Mouse (Mus musculus) spleen, adult 2 months (tissue): ENCODE results near the gene Lonrf2. TPM values are rescaled to one million over a fixed set of nuclear protein-coding genes. Genes with fewer than 3 reads are reported as not detected.

ENCODE experiments used
- DNase-seq, 2 experiments: peaks; one replicate each; pipeline versions ENCODE4 v3.0.0 to v3.0.0-alpha.2; 2012 to 2021; ENCODE audit warnings: low spot score in 2 of 2, low read depth in 1 of 2
- H3K27ac ChIP-seq: fragments of 200-500 bp; 2 replicates; pipeline ENCODE4 v1.5.1; 2012; ENCODE audit warnings: low read length, inconsistent platforms; ENCODE audit not compliant: insufficient read depth
- H3K27me3 ChIP-seq: fragments of 200-500 bp; 2 replicates; pipeline ENCODE4 v1.6.1; 2012; ENCODE audit warnings: mild to moderate bottlenecking, moderate library complexity, low read length, inconsistent platforms; ENCODE audit not compliant: control insufficient read depth, insufficient read depth
- H3K36me3 ChIP-seq: fragments of 200-500 bp; 2 replicates; pipeline ENCODE4 v1.6.1; 2012; ENCODE audit warnings: mild to moderate bottlenecking, low read length, inconsistent platforms; ENCODE audit not compliant: control insufficient read depth, insufficient read depth
- H3K4me1 ChIP-seq: fragments of 200-500 bp; 2 replicates; pipeline ENCODE4 v1.6.1; 2011; ENCODE audit warnings: inconsistent platforms; ENCODE audit not compliant: control insufficient read depth, insufficient read depth, insufficient read length
- H3K4me3 ChIP-seq: fragments of 200-500 bp; 2 replicates; pipeline ENCODE4 v1.5.1; 2011; ENCODE audit warnings: mild to moderate bottlenecking, inconsistent platforms; ENCODE audit not compliant: insufficient read depth, insufficient read length; ENCODE audit errors: extremely low read depth
- CTCF ChIP-seq: fragments of 200-500 bp; IDR thresholded peaks from 2 replicates; pipeline ENCODE4 v1.5.1; 2011; ENCODE audit warnings: mild to moderate bottlenecking, inconsistent platforms; ENCODE audit not compliant: insufficient read depth, insufficient read length, insufficient replicate concordance; ENCODE audit errors: extremely low read depth
- POLR2A ChIP-seq: fragments of 200-500 bp; IDR thresholded peaks from 2 replicates; pipeline ENCODE4 v1.6.1; 2011; ENCODE audit warnings: low read depth, low read length, inconsistent platforms
- WGBS: fragments of 180-500 bp; shearing (Covaris S2); methylation state at CpG from one replicate; pipeline ENCODE4 v1.1.7; 2018; 5-methylcytosine and 5-hydroxymethylcytosine counted together
- polyA plus RNA-seq: library from polyadenylated mRNA; depleted of rRNA; stranded (reverse); fragments of >200 nt; gene quantifications from 2 replicates; pipeline ENCODE4 v1.2.3, GENCODE M21; 2012

Lonrf2 gene
- polyA plus RNA-seq, 1 experiment, result 0.05 TPM

- no peaks in the 10 kb centered on the region for H3K27me3 ChIP-seq
- no peak overlapping the region for H3K4me3 ChIP-seq
- H3K27ac ChIP-seq, result no peak overlapping the region
- DNase-seq, result no peak
- no peaks in the 10 kb centered on the region for H3K4me1 ChIP-seq
- TF ChIP-seq POLR2A, result no peak
- no peak for TF ChIP-seq CTCF
- H3K36me3 ChIP-seq, result peaks cover 2% of the 10 kb centered on the region
- 96% methylated on average over 6 of the region's 6 CpGs for WGBS
Observed at GRCm38 (mm10) chr1:38871834-38872233, 35.3 kb upstream of the Lonrf2 start.

GRCm38 (mm10) chr1:38869398-38870195, 33.1 kb upstream of the Lonrf2 start:
- WGBS, result 86% methylated on average over 13 of the region's 13 CpGs
- Histone ChIP-seq H3K27me3 (no peaks in the 10 kb centered on the region), H3K4me3 (no peak overlapping the region), H3K27ac (no peak overlapping the region), H3K4me1 (no peaks in the 10 kb centered on the region), H3K36me3 (peaks cover 2% of the 10 kb centered on the region)
- DNase-seq, result no peak
- no peak for TF ChIP-seq POLR2A
- TF ChIP-seq CTCF, result no peak

- H3K27ac ChIP-seq, result no peak overlapping the region
- no peaks in the 10 kb centered on the region for H3K4me1 ChIP-seq
- no peak overlapping the region for H3K4me3 ChIP-seq
- peaks cover 2% of the 10 kb centered on the region for H3K36me3 ChIP-seq
- 94% methylated on average over 5 of the region's 5 CpGs for WGBS
- TF ChIP-seq POLR2A, result no peak
- no peak for TF ChIP-seq CTCF
- H3K27me3 ChIP-seq, result no peaks in the 10 kb centered on the region
- DNase-seq, result no peak
Observed at GRCm38 (mm10) chr1:38866242-38866641, 29.7 kb upstream of the Lonrf2 start.

GRCm38 (mm10) chr1:38864341-38864740, 27.8 kb upstream of the Lonrf2 start:
- no peaks in the 10 kb centered on the region for H3K27me3 ChIP-seq
- H3K4me3 ChIP-seq, result no peak overlapping the region
- H3K36me3 ChIP-seq, result no peaks in the 10 kb centered on the region
- DNase-seq, result no peak
- H3K4me1 ChIP-seq, result no peaks in the 10 kb centered on the region
- WGBS, result 86% methylated on average over 9 of the region's 9 CpGs
- no peak overlapping the region for H3K27ac ChIP-seq
- no peak for TF ChIP-seq POLR2A
- no peak for TF ChIP-seq CTCF

- TF ChIP-seq CTCF (peak; percentile 42; the same call in 1 of the 2 replicates), POLR2A (no peak)
- Histone ChIP-seq H3K27ac (no peak overlapping the region), H3K36me3 (no peaks in the 10 kb centered on the region), H3K27me3 (no peaks in the 10 kb centered on the region), H3K4me3 (no peak overlapping the region), H3K4me1 (no peaks in the 10 kb centered on the region)
- DNase-seq, result peak in 1 of 2 experiments; percentile 25
- whole genome bisulfite sequencing, result 29% methylated on average over 4 of the region's 4 CpGs
Observed at GRCm38 (mm10) chr1:38862213-38862612, 25.7 kb upstream of the Lonrf2 start.

- no peak for TF ChIP-seq CTCF
- no peak for TF ChIP-seq POLR2A
- Histone ChIP-seq H3K36me3 (no peaks in the 10 kb centered on the region), H3K27me3 (no peaks in the 10 kb centered on the region), H3K4me3 (no peak overlapping the region), H3K4me1 (no peaks in the 10 kb centered on the region), H3K27ac (no peak overlapping the region)
- DNase-seq, result no peak
- 81% methylated on average over 9 of the region's 9 CpGs for WGBS
Observed at GRCm38 (mm10) chr1:38860867-38861524, 24.5 kb upstream of the Lonrf2 start.

GRCm38 (mm10) chr1:38860207-38860606, 23.7 kb upstream of the Lonrf2 start:
- DNase-seq, result no peak
- TF ChIP-seq POLR2A, result no peak
- no peak for TF ChIP-seq CTCF
- Histone ChIP-seq H3K36me3 (no peaks in the 10 kb centered on the region), H3K27ac (no peak overlapping the region), H3K4me1 (no peaks in the 10 kb centered on the region), H3K4me3 (no peak overlapping the region), H3K27me3 (no peaks in the 10 kb centered on the region)
- 65% methylated on average over 5 of the region's 5 CpGs for WGBS
